Mouse (Mus musculus): Measurements from ENCODE around the gene Il10rb. TPM values are rescaled to one million over a fixed set of nuclear protein-coding genes. Genes with fewer than 3 reads are reported as not detected.

Il10rb gene
- polyA plus RNA-seq, 1 experiment from 2014 or later = 9.3 TPM

- DNase-seq = peak; percentile 55
- Histone ChIP-seq H3K4me2 (ENCODE audit: low read length) (peak overlapping the region; percentile 87), H3K9ac (replicated peaks; ENCODE audit: low read length) (no peak overlapping the region), H3K36me3 (ENCODE audit: control insufficient read depth, insufficient read depth, low read length) (peaks cover 6% of the 10 kb centered on the region; the same call in 1 of the 2 replicates), H3K4me1 (ENCODE audit: control insufficient read depth, insufficient read depth, low read length) (peaks cover 24% of the 10 kb centered on the region), H3K27ac (replicated peaks; ENCODE audit: low read depth, low read length) (no peak overlapping the region), H3K4me3 (replicated peaks; ENCODE audit: low read depth, low read length) (no peak overlapping the region; the same call in 1 of the 2 replicates), H3K9me3 (ENCODE audit: control insufficient read depth, low read length) (no peaks in the 10 kb centered on the region), H3K27me3 (ENCODE audit: control insufficient read depth, insufficient read depth, low read length) (no peaks in the 10 kb centered on the region)
- ATAC-seq (ENCODE audit: low FRiP score, low TSS enrichment) = no peak
- WGBS = 53% methylated on average over 6 of the region's 6 CpGs
These were observed 60.6 kb downstream of the Il10rb start for GRCm38 (mm10) chr16:91466566-91466965.

GRCm38 (mm10) chr16:91470470-91470869 lies 64.5 kb downstream of the Il10rb start:
- Histone ChIP-seq H3K9ac (replicated peaks; ENCODE audit: low read length) (no peak overlapping the region), H3K4me2 (ENCODE audit: low read length) (no peak overlapping the region), H3K4me3 (replicated peaks; ENCODE audit: low read depth, low read length) (no peak overlapping the region), H3K36me3 (ENCODE audit: control insufficient read depth, insufficient read depth, low read length) (peaks cover 6% of the 10 kb centered on the region; the same call in 1 of the 2 replicates), H3K27me3 (ENCODE audit: control insufficient read depth, insufficient read depth, low read length) (no peaks in the 10 kb centered on the region), H3K9me3 (ENCODE audit: control insufficient read depth, low read length) (no peaks in the 10 kb centered on the region), H3K4me1 (ENCODE audit: control insufficient read depth, insufficient read depth, low read length) (peaks cover 15% of the 10 kb centered on the region), H3K27ac (replicated peaks; ENCODE audit: low read depth, low read length) (no peak overlapping the region)
- DNase-seq (no peak), ATAC-seq (ENCODE audit: low FRiP score, low TSS enrichment) (no peak)
- 85% methylated on average over 3 of the region's 3 CpGs for WGBS

GRCm38 (mm10) chr16:91471481-91471880 lies 65.5 kb downstream of the Il10rb start:
- DNase-seq = no peak

More at GRCm38 (mm10) chr16:91471481-91471880, 65.5 kb downstream of the Il10rb start:
- H3K27me3 ChIP-seq (ENCODE audit: control insufficient read depth, insufficient read depth, low read length) = no peaks in the 10 kb centered on the region
- H3K4me3 ChIP-seq (replicated peaks; ENCODE audit: low read depth, low read length) = no peak overlapping the region
- H3K9ac ChIP-seq (replicated peaks; ENCODE audit: low read length) = no peak overlapping the region
- H3K27ac ChIP-seq (replicated peaks; ENCODE audit: low read depth, low read length) = no peak overlapping the region
- no peak overlapping the region for H3K4me2 ChIP-seq (ENCODE audit: low read length)
- H3K4me1 ChIP-seq (ENCODE audit: control insufficient read depth, insufficient read depth, low read length) = peaks cover 5% of the 10 kb centered on the region
- ATAC-seq (ENCODE audit: low FRiP score, low TSS enrichment) = no peak
- no peaks in the 10 kb centered on the region for H3K9me3 ChIP-seq (ENCODE audit: control insufficient read depth, low read length)
- H3K36me3 ChIP-seq (ENCODE audit: control insufficient read depth, insufficient read depth, low read length) = peaks cover 6% of the 10 kb centered on the region; the same call in 1 of the 2 replicates
- 90% methylated on average over 6 of the region's 6 CpGs for WGBS

Other genes starting within 250 kb of the Il10rb start
- 5.6 and 7.8 TPM in 2 replicates for gene Olig2, start 180.7 kb upstream of the Il10rb start, polyA plus RNA-seq (2014; fragmentation: Nextera tagmentation; extraction: Ambion mirVana)
- gene Olig1, start 136.4 kb upstream of the Il10rb start, polyA plus RNA-seq (2014; fragmentation: Nextera tagmentation; extraction: Ambion mirVana) = 43.7 and 57.0 TPM in 2 replicates
- 29.0 and 32.2 TPM in 2 replicates for gene Ifnar2, start 33.4 kb upstream of the Il10rb start, polyA plus RNA-seq (2014; fragmentation: Nextera tagmentation; extraction: Ambion mirVana)
- not detected in 2 replicates for gene Gm21970, start 14.4 kb upstream of the Il10rb start, polyA plus RNA-seq (2014; fragmentation: Nextera tagmentation; extraction: Ambion mirVana)
- 38.8 and 56.1 TPM in 2 replicates for gene Ifnar1, start 79.1 kb downstream of the Il10rb start, polyA plus RNA-seq (2014; fragmentation: Nextera tagmentation; extraction: Ambion mirVana)
- 90.2 and 94.2 TPM in 2 replicates for gene Ifngr2, start 140.9 kb downstream of the Il10rb start, polyA plus RNA-seq (2014; fragmentation: Nextera tagmentation; extraction: Ambion mirVana)
- 72.3 and 77.8 TPM in 2 replicates for gene Tmem50b, start 191.6 kb downstream of the Il10rb start, polyA plus RNA-seq (2014; fragmentation: Nextera tagmentation; extraction: Ambion mirVana)
- gene Dnajc28, start 212.9 kb downstream of the Il10rb start, polyA plus RNA-seq (2014; fragmentation: Nextera tagmentation; extraction: Ambion mirVana) = 6.3 and 8.7 TPM in 2 replicates
- 42.8 and 64.2 TPM in 2 replicates for gene Gart, start 240.8 kb downstream of the Il10rb start, polyA plus RNA-seq (2014; fragmentation: Nextera tagmentation; extraction: Ambion mirVana)
- 172 and 175 TPM in 2 replicates for gene Son, start 241.3 kb downstream of the Il10rb start, polyA plus RNA-seq (2014; fragmentation: Nextera tagmentation; extraction: Ambion mirVana)

Data from midbrain, embryonic 14.5 days (tissue).